Mouse (Mus musculus): ENCODE data around the gene Gm20683.
"Not testable (repeated sequence)": the region's sequence is repeated elsewhere in the genome, so short reads cannot be mapped to it uniquely, and the experiment has no call there.

The Gm20683 gene

GRCm38 (mm10) chr17:25874148-25874720 lies 32.7 kb upstream of the Gm20683 start:
- in situ Hi-C loops (cut with MseI, MboI) = no loop called here

GRCm38 (mm10) chr17:25873405-25874147 lies 32.0 kb upstream of the Gm20683 start:
- in situ Hi-C loops (cut with MseI, MboI) = no loop called here

GRCm38 (mm10) chr17:25872676-25873075 lies 31.1 kb upstream of the Gm20683 start:
- in situ Hi-C loops (cut with MseI, MboI) = no loop called here

GRCm38 (mm10) chr17:25871566-25871965 lies 30.0 kb upstream of the Gm20683 start:
- in situ Hi-C loops (cut with MseI, MboI) = not testable (repeated sequence)

- in situ Hi-C loops (cut with MseI, MboI) = no loop called here
Observed at GRCm38 (mm10) chr17:25869954-25870353, 28.4 kb upstream of the Gm20683 start.

- in situ Hi-C loops (cut with MseI, MboI) = no loop called here
Observed at GRCm38 (mm10) chr17:25869498-25869897, 27.9 kb upstream of the Gm20683 start.

GRCm38 (mm10) chr17:25868601-25869191 lies 27.1 kb upstream of the Gm20683 start, which contains the start of gene Mcrip2:
Mcrip2 (minus strand) TSS chr17:25868764.
- in situ Hi-C loops (cut with MseI, MboI) = no loop called here

- in situ Hi-C loops (cut with MseI, MboI) = no loop called here
Observed at GRCm38 (mm10) chr17:25867836-25868600, 26.5 kb upstream of the Gm20683 start.

- in situ Hi-C loops (cut with MseI, MboI) = no loop called here
Observed at GRCm38 (mm10) chr17:25867509-25867835, 25.9 kb upstream of the Gm20683 start.

GRCm38 (mm10) chr17:25866172-25866571 lies 24.6 kb upstream of the Gm20683 start:
- in situ Hi-C loops (cut with MseI, MboI) = no loop called here

GRCm38 (mm10) chr17:25865288-25865687 lies 23.7 kb upstream of the Gm20683 start:
- in situ Hi-C loops (cut with MseI, MboI) = no loop called here

GRCm38 (mm10) chr17:25864311-25864710 lies 22.7 kb upstream of the Gm20683 start:
- in situ Hi-C loops (cut with MseI, MboI) = no loop called here

GRCm38 (mm10) chr17:25863681-25864080 lies 22.1 kb upstream of the Gm20683 start:
- in situ Hi-C loops (cut with MseI, MboI) = no loop called here

- in situ Hi-C loops (cut with MseI, MboI) = no loop called here
Observed at GRCm38 (mm10) chr17:25861704-25862612, 20.4 kb upstream of the Gm20683 start.

GRCm38 (mm10) chr17:25860832-25861703 lies 19.5 kb upstream of the Gm20683 start, which contains the start of gene Wdr90:
Wdr90 (minus strand) TSS chr17:25861501.
- in situ Hi-C loops (cut with MseI, MboI) = no loop called here

- in situ Hi-C loops (cut with MseI, MboI) = no loop called here
Observed at GRCm38 (mm10) chr17:25860229-25860628, 18.7 kb upstream of the Gm20683 start.

GRCm38 (mm10) chr17:25844396-25844901 lies 2.9 kb upstream of the Gm20683 start, which contains the start of gene Rhot2:
Rhot2 (minus strand) TSS chr17:25844851.
- in situ Hi-C loops (cut with MseI, MboI) = no loop called here

- in situ Hi-C loops (cut with MseI, MboI) = no loop called here
Observed at GRCm38 (mm10) chr17:25843636-25844395, 2.3 kb upstream of the Gm20683 start.

GRCm38 (mm10) chr17:25843122-25843521 lies 1.6 kb upstream of the Gm20683 start:
- in situ Hi-C loops (cut with MseI, MboI) = no loop called here

All from mouse trophoblast stem cell (cell line).